Mouse (Mus musculus) myocyte (in vitro differentiated cells): Measurements from ENCODE around the gene Gatad2a.
"Not testable (repeated sequence)": the region's sequence is repeated elsewhere in the genome, so short reads cannot be mapped to it uniquely, and the experiment has no call there.

Source experiments
- CEBPB ChIP-seq: IDR thresholded peaks from 2 replicates; pipeline ENCODE4 v1.6.1; 2011; ENCODE audit warnings: mild to moderate bottlenecking, moderate library complexity; ENCODE audit not compliant: poor library complexity, insufficient read depth, severe bottlenecking
- MAX ChIP-seq: IDR thresholded peaks from one replicate; pipeline ENCODE4 v1.6.1; 2011; ENCODE audit warnings: low read depth, mild to moderate bottlenecking, control low read depth
- POLR2A ChIP-seq: IDR thresholded peaks from one replicate; pipeline ENCODE4 v1.6.1; 2011; ENCODE audit warnings: low read depth, mild to moderate bottlenecking, control low read depth, moderate library complexity; ENCODE audit not compliant: insufficient read length
- POLR2AphosphoS2 ChIP-seq: IDR thresholded peaks from one replicate; pipeline ENCODE4 v1.6.1; 2011; ENCODE audit warnings: low read depth, control low read depth; ENCODE audit not compliant: insufficient read length
- REST ChIP-seq: IDR thresholded peaks from one replicate; pipeline ENCODE4 v1.6.1; 2011; ENCODE audit warnings: mild to moderate bottlenecking, control low read depth, moderate library complexity; ENCODE audit not compliant: insufficient read depth, insufficient read length
- USF1 ChIP-seq: IDR thresholded peaks from one replicate; pipeline ENCODE4 v1.6.1; 2011; ENCODE audit warnings: low read depth, mild to moderate bottlenecking, control low read depth, moderate library complexity

DNA sequence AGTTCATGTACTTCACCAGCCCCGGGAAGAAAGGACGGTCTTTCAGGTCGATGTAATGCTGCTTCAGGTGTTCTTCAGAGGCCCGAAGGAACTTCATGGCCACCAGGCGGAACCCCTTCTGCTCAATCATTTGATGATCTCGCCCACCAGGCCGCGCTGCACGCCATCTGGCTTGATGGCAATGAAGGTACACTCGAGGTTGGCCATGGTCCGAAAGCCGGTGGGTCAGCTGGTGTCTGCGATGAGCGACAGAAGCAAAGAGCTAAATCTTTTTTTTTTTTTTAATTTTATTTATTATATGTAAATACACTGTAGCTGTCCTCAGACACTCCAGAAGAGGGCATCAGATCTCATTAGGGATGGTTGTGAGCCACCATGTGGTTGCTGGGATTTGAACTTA, 14.6 kb upstream of the Gatad2a start:
- not testable (repeated sequence) for TF ChIP-seq CEBPB, POLR2A, POLR2AphosphoS2, USF1, REST, MAX
